Mouse (Mus musculus): Measurements from ENCODE around the gene Srebf2. TPM values are rescaled to one million over a fixed set of nuclear protein-coding genes. Genes with fewer than 3 reads are reported as not detected.

Gene Srebf2
- polyA plus RNA-seq, 1 experiment from 2014 or later = 173 TPM

DNA sequence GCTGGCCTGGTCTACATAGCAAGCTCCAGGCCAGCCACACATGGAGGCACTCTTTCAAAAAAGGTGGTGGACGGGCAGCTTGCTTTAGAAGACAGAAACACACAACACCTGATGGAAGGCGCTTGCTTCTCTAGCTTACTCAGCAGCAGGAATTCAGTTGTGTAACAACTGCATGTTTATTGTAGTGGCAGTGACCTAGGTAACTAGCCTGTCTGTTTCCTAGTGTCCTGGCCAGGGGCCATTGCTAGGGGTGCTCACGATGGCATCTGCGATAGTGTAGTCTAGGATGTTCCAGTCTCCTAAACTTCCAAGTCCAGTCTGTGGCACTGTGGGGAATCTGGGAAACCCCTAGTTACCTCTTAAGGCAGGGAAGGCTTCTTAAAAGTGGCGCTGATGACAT lies 2.8 kb upstream of the Srebf2 start:
- peaks cover 22% of the 10 kb centered on the region for H3K4me1 ChIP-seq
- no peaks in the 10 kb centered on the region for H3K27me3 ChIP-seq
- H3K9me3 ChIP-seq = no peaks in the 10 kb centered on the region
- H3K4me3 ChIP-seq = no peak overlapping the region
- peaks cover 24% of the 10 kb centered on the region for H3K36me3 ChIP-seq
- no peak overlapping the region for H3K4me2 ChIP-seq (replicated peaks)
- ATAC-seq (ENCODE audit: low FRiP score, low read depth) = no peak
- 0 out of 2 replicates have a peak overlapping the region, but pooled peaks have one; percentile 33 for H3K27ac ChIP-seq
- WGBS = 84% methylated on average over 5 of the region's 5 CpGs
- H3K9ac ChIP-seq = no peak overlapping the region

DNA sequence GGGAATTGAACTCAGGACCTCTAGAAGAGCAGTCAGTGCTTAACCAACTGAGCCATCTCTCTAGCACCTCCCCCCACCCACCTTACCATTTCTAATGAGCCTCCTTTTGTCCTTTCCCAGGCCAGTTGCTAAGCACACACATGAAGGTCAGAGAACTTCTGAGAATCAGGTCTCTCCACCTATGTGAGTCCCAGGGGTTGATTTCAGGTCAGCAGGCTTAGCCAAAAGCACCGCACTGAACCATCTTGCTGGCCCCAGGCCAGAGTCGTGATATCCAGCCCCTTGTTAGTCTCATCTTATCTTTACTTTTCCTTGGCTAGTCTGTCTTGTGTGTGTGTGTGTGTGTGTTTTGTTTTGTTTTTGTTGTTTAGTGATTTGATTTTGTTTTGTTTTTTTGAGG lies 1.6 kb upstream of the Srebf2 start:
- Histone ChIP-seq H3K27ac (peak overlapping the region; percentile 95), H3K4me3 (no peak overlapping the region), H3K4me1 (peaks cover 27% of the 10 kb centered on the region), H3K4me2 (replicated peaks) (no peak overlapping the region), H3K9me3 (no peaks in the 10 kb centered on the region), H3K36me3 (peaks cover 18% of the 10 kb centered on the region), H3K27me3 (no peaks in the 10 kb centered on the region), H3K9ac (no peak overlapping the region)
- no peak for ATAC-seq (ENCODE audit: low FRiP score, low read depth)
- 63% methylated on average over 2 of the region's 2 CpGs for WGBS

DNA sequence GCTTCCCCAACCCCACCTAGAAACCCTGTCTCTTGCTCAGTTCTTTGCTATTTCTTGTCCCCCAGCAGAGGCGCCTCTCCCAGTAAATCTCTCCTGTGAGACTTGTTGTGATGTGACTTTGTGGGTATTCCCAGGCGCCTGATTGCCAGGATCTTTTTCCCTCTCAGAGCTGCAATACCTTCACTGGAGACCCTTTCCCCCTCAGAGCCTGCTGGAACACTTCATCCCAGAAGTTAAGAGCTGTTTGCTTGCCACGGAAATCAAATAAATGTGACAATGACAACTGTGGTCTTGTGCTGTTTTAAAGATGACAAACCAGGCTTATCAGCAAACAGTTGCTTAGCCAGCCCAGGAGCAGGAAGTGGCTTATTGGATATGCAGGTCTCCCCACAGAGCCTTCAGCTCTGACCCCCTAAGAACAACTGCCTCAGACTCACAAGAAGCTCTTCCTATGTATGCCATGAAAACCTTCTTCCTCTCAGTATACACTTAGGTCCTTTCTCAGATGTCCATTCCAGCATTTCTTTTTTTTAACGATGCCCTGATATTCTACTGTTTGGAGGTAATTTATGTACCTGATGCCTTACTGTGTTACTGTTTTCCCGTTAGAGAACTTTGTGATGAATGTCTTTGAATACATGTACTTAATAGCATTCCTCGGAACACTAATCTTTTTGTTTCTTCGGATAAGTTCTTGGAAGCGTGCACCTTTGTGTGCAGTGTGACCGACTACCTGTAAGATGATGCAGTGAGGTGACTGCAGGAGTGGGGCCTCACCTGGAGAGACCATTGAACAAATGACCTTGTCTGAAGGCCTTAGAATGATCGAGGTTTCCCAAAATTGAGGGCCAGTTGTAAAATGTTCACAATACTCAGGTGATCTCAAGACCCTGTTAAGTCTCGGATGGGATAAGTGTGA lies 871 bp upstream of the Srebf2 start:
- H3K4me2 ChIP-seq (replicated peaks) = peak overlapping the region; percentile 78
- H3K27me3 ChIP-seq = no peaks in the 10 kb centered on the region
- H3K27ac ChIP-seq = peak overlapping the region; percentile 95
- 0 out of 2 replicates have a peak overlapping the region, but pooled peaks have one; percentile 13 for H3K9ac ChIP-seq
- peaks cover 12% of the 10 kb centered on the region for H3K36me3 ChIP-seq
- peak overlapping the region; percentile 87 for H3K4me3 ChIP-seq
- 12% methylated on average over 11 of the region's 11 CpGs for WGBS
- peaks cover 30% of the 10 kb centered on the region for H3K4me1 ChIP-seq
- ATAC-seq (ENCODE audit: low FRiP score, low read depth) = no peak
- no peaks in the 10 kb centered on the region for H3K9me3 ChIP-seq

DNA sequence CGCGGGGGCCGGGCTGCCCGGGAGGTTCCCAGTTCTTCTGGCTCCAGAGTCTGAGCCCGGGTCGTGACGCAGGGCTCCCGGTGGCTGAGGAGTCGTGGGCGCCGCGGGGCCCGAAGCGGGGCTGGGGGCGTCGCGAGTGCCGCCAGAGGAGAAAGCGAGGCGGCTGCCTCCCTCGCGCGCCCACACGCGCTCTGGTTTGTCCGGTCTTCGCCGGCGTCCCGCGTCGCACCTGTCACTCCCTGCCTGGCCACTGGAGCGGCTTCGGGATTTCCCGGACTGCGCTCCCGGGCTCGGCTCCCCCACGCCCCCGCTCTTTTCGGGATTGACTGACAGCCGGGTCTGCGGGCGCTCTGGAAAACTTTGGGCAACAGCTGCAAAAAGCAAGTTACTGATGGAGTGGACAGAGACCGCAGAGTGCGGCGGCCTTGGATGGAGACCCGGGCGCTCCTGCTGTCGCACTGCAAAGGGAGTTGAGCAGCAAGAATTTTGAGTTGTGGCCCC lies 680 bp downstream of the Srebf2 start:
- peak overlapping the region; percentile 91 for H3K9ac ChIP-seq
- H3K36me3 ChIP-seq = peaks cover 10% of the 10 kb centered on the region; the same call in 1 of the 2 replicates
- no peaks in the 10 kb centered on the region for H3K27me3 ChIP-seq
- WGBS = under 1% methylated on average over 50 of the region's 50 CpGs
- H3K4me2 ChIP-seq (replicated peaks) = peak overlapping the region; percentile 78
- peaks cover 37% of the 10 kb centered on the region for H3K4me1 ChIP-seq
- no peaks in the 10 kb centered on the region for H3K9me3 ChIP-seq
- 0 out of 2 replicates have a peak, but pooled peaks have one; percentile 3 for ATAC-seq (ENCODE audit: low FRiP score, low read depth)
- peak overlapping the region; percentile 96 for H3K27ac ChIP-seq
- peak overlapping the region; percentile 87 for H3K4me3 ChIP-seq

DNA sequence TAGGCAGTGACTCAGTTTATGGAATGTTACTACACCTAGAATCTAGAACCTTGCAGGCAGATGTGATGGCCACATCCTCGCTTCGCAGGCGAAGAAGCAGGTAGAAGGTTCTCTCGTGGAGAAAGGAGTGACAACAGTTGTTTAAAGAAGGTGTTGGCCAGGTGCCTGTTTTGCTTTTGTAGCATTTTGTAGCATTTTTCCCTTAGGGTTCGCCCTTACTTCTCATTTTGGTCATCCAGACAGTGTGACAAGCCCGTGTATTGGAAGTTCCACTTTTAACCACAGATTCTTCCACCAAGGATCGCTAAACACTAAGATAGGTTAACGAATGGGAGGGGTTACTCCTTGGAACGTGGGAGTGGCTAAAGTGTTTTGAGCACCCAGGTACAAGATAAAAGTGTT lies 1.5 kb downstream of the Srebf2 start:
- H3K9me3 ChIP-seq = no peaks in the 10 kb centered on the region
- H3K9ac ChIP-seq = peak overlapping the region; percentile 91
- H3K27ac ChIP-seq = peak overlapping the region; percentile 6; the same call in 1 of the 2 replicates
- no peak for ATAC-seq (ENCODE audit: low FRiP score, low read depth)
- peaks cover 10% of the 10 kb centered on the region; the same call in 1 of the 2 replicates for H3K36me3 ChIP-seq
- H3K4me1 ChIP-seq = peaks cover 44% of the 10 kb centered on the region
- H3K4me3 ChIP-seq = peak overlapping the region; percentile 87
- H3K27me3 ChIP-seq = no peaks in the 10 kb centered on the region
- WGBS = 19% methylated on average over 9 of the region's 9 CpGs
- peak overlapping the region; percentile 78 for H3K4me2 ChIP-seq (replicated peaks)

DNA sequence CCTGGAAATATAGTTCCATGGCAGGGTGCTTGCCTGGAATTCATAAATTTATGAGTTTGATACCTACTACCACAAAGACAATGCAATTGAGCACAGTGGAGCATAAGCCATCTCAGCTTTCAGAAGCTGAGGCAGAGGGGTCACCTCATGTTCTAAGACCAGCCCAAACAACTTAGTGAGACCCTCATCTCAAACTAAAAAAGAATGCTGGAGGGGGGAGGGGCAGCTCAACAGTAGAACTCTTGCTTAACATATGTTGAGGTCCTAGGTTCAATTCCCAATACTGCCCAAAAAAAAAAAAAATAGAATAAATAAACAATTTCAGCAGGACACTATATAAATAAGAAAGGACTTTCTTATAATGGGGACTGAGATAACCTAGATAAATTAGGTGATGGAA lies 3.1 kb downstream of the Srebf2 start:
- Histone ChIP-seq H3K9me3 (no peaks in the 10 kb centered on the region), H3K4me1 (peaks cover 46% of the 10 kb centered on the region), H3K36me3 (peaks cover 15% of the 10 kb centered on the region; the same call in 1 of the 2 replicates), H3K9ac (no peak overlapping the region), H3K27ac (no peak overlapping the region), H3K4me2 (replicated peaks) (no peak overlapping the region), H3K27me3 (no peaks in the 10 kb centered on the region), H3K4me3 (no peak overlapping the region)
- no peak for ATAC-seq (ENCODE audit: low FRiP score, low read depth)

DNA sequence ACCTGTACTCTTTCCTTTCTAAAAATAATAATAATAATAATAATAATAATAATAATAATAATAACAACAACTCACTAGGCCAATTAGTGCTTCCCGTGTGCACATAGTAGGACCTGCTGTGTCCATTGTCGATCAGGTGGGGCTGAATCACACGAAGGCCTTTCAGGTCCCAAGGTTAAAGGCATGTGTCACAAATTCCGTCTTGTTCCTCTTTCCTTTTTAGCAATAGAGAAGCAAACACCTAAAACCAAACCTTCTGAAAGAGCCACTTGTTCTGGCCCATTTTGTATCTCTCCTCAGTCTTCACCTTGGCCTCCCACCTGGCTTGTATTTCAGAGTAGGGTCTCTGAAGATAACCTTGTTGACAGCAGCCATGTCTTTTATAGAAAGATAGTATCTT lies 4.2 kb downstream of the Srebf2 start:
- Histone ChIP-seq H3K4me3 (no peak overlapping the region), H3K36me3 (peaks cover 17% of the 10 kb centered on the region; the same call in 1 of the 2 replicates), H3K4me1 (peaks cover 37% of the 10 kb centered on the region), H3K27me3 (no peaks in the 10 kb centered on the region), H3K4me2 (replicated peaks) (no peak overlapping the region), H3K27ac (no peak overlapping the region), H3K9me3 (no peaks in the 10 kb centered on the region), H3K9ac (no peak overlapping the region)
- WGBS = 92% methylated on average over 4 of the region's 4 CpGs
- ATAC-seq (ENCODE audit: low FRiP score, low read depth) = no peak

DNA sequence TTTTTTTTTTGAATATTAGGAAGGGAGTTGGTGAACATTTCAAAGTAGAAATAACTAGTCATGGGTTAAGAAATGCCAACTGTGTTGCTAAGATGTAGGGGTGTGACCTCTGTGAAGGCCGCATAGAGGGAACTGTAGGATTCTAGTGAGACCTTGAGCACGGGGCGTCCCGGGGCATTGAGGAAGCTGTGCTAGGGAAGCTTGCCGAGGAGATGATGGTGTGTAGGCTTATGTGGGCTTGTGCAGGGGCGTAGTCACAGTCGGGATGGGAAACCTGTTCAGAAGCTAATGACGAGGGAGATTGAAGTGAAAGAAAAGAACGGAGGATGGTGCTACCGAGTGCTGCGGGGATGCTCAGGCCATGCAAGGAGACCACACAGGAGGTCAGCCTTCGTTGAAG lies 5.0 kb downstream of the Srebf2 start:
- no peaks in the 10 kb centered on the region for H3K27me3 ChIP-seq
- no peak overlapping the region for H3K9ac ChIP-seq
- WGBS = 90% methylated on average over 12 of the region's 12 CpGs
- H3K27ac ChIP-seq = no peak overlapping the region; the same call in 1 of the 2 replicates
- H3K4me2 ChIP-seq (replicated peaks) = peak overlapping the region; percentile 30; the same call in 1 of the 2 replicates
- no peak overlapping the region for H3K4me3 ChIP-seq
- peaks cover 37% of the 10 kb centered on the region for H3K4me1 ChIP-seq
- peaks cover 26% of the 10 kb centered on the region; the same call in 1 of the 2 replicates for H3K36me3 ChIP-seq
- ATAC-seq (ENCODE audit: low FRiP score, low read depth) = no peak
- H3K9me3 ChIP-seq = no peaks in the 10 kb centered on the region

DNA sequence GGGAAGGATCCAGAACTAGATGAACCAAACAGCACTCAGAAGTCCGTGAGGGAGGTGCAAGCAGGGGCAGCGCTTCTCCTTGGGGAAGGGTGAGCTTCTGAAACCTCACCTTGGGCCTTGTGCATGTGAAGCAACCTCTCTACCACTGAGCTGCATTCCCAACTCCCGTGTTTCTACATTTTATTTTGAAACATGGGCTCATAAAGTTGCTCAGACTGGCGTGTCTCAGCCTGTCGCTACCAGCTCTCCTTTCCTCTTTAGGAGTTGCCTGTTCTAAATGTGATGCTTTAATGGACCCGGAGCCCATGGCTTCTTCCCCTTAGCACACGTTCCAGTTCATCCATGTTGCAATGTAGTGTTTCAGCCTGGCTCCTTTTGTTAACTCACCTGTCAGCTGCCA lies 5.5 kb downstream of the Srebf2 start:
- Histone ChIP-seq H3K4me1 (peaks cover 40% of the 10 kb centered on the region), H3K9me3 (no peaks in the 10 kb centered on the region), H3K27ac (no peak overlapping the region; the same call in 1 of the 2 replicates), H3K4me3 (no peak overlapping the region), H3K4me2 (replicated peaks) (peak overlapping the region; percentile 30; the same call in 1 of the 2 replicates), H3K36me3 (peaks cover 28% of the 10 kb centered on the region; the same call in 1 of the 2 replicates), H3K27me3 (no peaks in the 10 kb centered on the region), H3K9ac (no peak overlapping the region)
- 72% methylated on average over 7 of the region's 7 CpGs for WGBS
- ATAC-seq (ENCODE audit: low FRiP score, low read depth) = no peak

DNA sequence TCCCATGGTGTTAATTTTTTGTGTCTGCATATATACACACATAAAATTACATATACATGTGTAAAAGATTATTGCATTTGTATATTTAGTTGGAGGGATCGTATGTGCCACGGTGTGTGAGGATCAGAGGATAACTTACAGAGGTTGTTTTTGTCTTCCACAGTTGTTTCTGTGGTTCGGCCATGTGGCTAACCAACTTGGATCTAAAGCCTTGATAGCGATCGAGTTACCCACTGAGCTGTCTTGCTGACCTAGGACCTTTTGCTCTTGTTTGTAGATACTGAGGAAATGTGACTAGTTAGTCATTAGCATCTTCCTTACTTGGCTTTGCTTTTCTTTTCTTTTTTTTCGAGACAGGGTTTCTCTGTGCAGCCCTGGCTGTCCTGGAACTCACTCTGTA lies 9.3 kb downstream of the Srebf2 start:
- H3K36me3 ChIP-seq = peaks cover 29% of the 10 kb centered on the region; the same call in 1 of the 2 replicates
- no peak overlapping the region for H3K4me2 ChIP-seq (replicated peaks)
- no peak overlapping the region for H3K27ac ChIP-seq
- no peak for ATAC-seq (ENCODE audit: low FRiP score, low read depth)
- no peaks in the 10 kb centered on the region for H3K9me3 ChIP-seq
- no peak overlapping the region for H3K9ac ChIP-seq
- H3K27me3 ChIP-seq = no peaks in the 10 kb centered on the region
- WGBS = 87% methylated on average over 6 of the region's 6 CpGs
- H3K4me3 ChIP-seq = no peak overlapping the region
- H3K4me1 ChIP-seq = peaks cover 58% of the 10 kb centered on the region

DNA sequence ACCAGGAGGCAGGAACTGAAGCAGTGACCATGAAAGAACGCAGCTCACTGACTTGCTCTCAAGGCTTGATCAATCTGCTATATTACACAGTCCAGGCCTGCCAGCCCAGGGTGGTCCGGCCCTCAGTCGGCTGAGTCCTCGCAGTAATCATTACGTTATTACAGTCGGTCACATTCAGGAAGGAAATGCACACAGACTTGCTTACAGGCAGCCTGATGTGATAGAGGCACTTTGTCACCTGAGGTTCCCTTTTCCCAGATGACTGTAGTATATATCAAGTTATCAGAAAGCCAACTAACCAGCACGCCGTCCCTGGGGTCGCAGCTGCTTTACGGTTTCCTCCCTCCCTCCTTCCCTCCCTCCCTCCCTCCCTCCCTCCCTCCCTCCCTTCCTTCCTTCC lies 9.9 kb downstream of the Srebf2 start:
- Histone ChIP-seq H3K4me2 (replicated peaks) (no peak overlapping the region), H3K4me3 (no peak overlapping the region), H3K36me3 (peaks cover 25% of the 10 kb centered on the region; the same call in 1 of the 2 replicates), H3K4me1 (peaks cover 64% of the 10 kb centered on the region), H3K27me3 (no peaks in the 10 kb centered on the region), H3K9me3 (no peaks in the 10 kb centered on the region), H3K27ac (no peak overlapping the region), H3K9ac (no peak overlapping the region)
- WGBS = 68% methylated on average over 10 of the region's 10 CpGs
- ATAC-seq (ENCODE audit: low FRiP score, low read depth) = no peak

Data from limb, embryonic 13.5 days (tissue).